Mouse (Mus musculus): ENCODE results near the gene 4930404H24Rik.

4930404H24Rik gene

GRCm38 (mm10) chr2:153467372-153467771 is 25.2 kb upstream of the 4930404H24Rik start:
- no peak for TF ChIP-seq GATA4 (IDR thresholded peaks at IDR 0.05; ENCODE audit: insufficient replicate concordance, low read length)

- TF ChIP-seq GATA4 (IDR thresholded peaks at IDR 0.05; ENCODE audit: insufficient replicate concordance, low read length): no peak
Observed at GRCm38 (mm10) chr2:153469317-153469716, 23.3 kb upstream of the 4930404H24Rik start.

- TF ChIP-seq GATA4 (IDR thresholded peaks at IDR 0.05; ENCODE audit: insufficient replicate concordance, low read length): no peak
Observed at GRCm38 (mm10) chr2:153469764-153470163, 22.8 kb upstream of the 4930404H24Rik start.

- TF ChIP-seq GATA4 (IDR thresholded peaks at IDR 0.05; ENCODE audit: insufficient replicate concordance, low read length): no peak
Observed at GRCm38 (mm10) chr2:153470983-153471382, 21.6 kb upstream of the 4930404H24Rik start.

GRCm38 (mm10) chr2:153475114-153476112 is 17.2 kb upstream of the 4930404H24Rik start:
- no peak for TF ChIP-seq GATA4 (IDR thresholded peaks at IDR 0.05; ENCODE audit: insufficient replicate concordance, low read length)

GRCm38 (mm10) chr2:153478583-153478982 is 14.0 kb upstream of the 4930404H24Rik start:
- TF ChIP-seq GATA4 (IDR thresholded peaks at IDR 0.05; ENCODE audit: insufficient replicate concordance, low read length): no peak

- TF ChIP-seq GATA4 (IDR thresholded peaks at IDR 0.05; ENCODE audit: insufficient replicate concordance, low read length): no peak
Observed at GRCm38 (mm10) chr2:153479486-153479885, 13.1 kb upstream of the 4930404H24Rik start.

GRCm38 (mm10) chr2:153481108-153481860 is 11.3 kb upstream of the 4930404H24Rik start:
- TF ChIP-seq GATA4 (IDR thresholded peaks at IDR 0.05; ENCODE audit: insufficient replicate concordance, low read length): no peak

GRCm38 (mm10) chr2:153481861-153482120 is 10.8 kb upstream of the 4930404H24Rik start:
- TF ChIP-seq GATA4 (IDR thresholded peaks at IDR 0.05; ENCODE audit: insufficient replicate concordance, low read length): no peak

- TF ChIP-seq GATA4 (IDR thresholded peaks at IDR 0.05; ENCODE audit: insufficient replicate concordance, low read length): no peak
Observed at GRCm38 (mm10) chr2:153483118-153483983, 9.2 kb upstream of the 4930404H24Rik start.

GRCm38 (mm10) chr2:153484071-153484470 is 8.5 kb upstream of the 4930404H24Rik start:
- TF ChIP-seq GATA4 (IDR thresholded peaks at IDR 0.05; ENCODE audit: insufficient replicate concordance, low read length): no peak

- TF ChIP-seq GATA4 (IDR thresholded peaks at IDR 0.05; ENCODE audit: insufficient replicate concordance, low read length): no peak
Observed at GRCm38 (mm10) chr2:153490116-153490515, 2.5 kb upstream of the 4930404H24Rik start.

GRCm38 (mm10) chr2:153490940-153491339 is 1.6 kb upstream of the 4930404H24Rik start:
- TF ChIP-seq GATA4 (IDR thresholded peaks at IDR 0.05; ENCODE audit: insufficient replicate concordance, low read length): no peak

- no peak for TF ChIP-seq GATA4 (IDR thresholded peaks at IDR 0.05; ENCODE audit: insufficient replicate concordance, low read length)
Observed at GRCm38 (mm10) chr2:153491512-153492178, 945 bp upstream of the 4930404H24Rik start.

GRCm38 (mm10) chr2:153492179-153492517 is 442 bp upstream of the 4930404H24Rik start:
- TF ChIP-seq GATA4 (IDR thresholded peaks at IDR 0.05; ENCODE audit: insufficient replicate concordance, low read length): no peak
